Mouse (Mus musculus): ENCODE data around the gene Kat2a.

DNA sequence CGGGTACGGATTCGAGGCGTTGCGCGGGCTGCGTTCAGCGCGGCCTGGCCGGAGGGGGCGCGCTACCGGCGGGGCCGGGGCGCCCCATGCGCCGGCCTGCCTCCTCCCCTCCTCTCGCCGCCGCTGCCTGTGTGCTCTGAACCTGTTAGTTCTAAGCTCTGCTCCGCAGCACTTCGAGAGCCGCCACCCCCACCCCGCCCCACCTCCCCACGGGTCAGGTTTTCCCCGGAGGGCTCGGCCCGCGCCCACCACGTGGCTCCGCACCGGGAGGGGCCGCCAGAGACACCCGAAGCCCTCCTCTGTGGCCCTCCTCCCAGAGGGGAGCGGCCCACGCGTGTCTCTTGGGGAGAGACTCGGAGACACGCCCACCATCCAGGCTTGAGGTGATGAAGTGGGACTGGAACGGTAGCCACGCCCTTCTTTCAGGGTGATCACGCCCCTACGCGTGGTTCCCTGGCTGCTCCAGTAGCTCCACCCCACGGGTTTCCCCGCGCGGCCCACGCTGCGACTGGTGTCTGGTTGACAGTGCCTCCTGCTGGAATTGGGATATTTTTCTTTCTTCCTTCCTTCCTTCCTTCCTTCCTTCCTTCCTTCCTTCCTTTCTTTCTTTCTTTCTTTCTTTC lies 47.5 kb upstream of the Kat2a start, which contains the start of gene Kcnh4:
- TF ChIP-seq CTCF (IDR thresholded peaks at IDR 0.05; ENCODE audit: low read depth) (peak; percentile 55), EP300 (IDR thresholded peaks at IDR 0.05; ENCODE audit: low read depth) (no peak)

Measured in liver, embryonic 14.5 days (tissue).